Mouse (Mus musculus): ENCODE results near the gene Gpatch1. TPM values are rescaled to one million over a fixed set of nuclear protein-coding genes. Genes with fewer than 3 reads are reported as not detected.
A peak's percentile ranks its signal among the peaks of the same experiment; 100 is the strongest.

Gene Gpatch1
- polyA plus RNA-seq, 1 experiment, result 6.0 TPM

DNA sequence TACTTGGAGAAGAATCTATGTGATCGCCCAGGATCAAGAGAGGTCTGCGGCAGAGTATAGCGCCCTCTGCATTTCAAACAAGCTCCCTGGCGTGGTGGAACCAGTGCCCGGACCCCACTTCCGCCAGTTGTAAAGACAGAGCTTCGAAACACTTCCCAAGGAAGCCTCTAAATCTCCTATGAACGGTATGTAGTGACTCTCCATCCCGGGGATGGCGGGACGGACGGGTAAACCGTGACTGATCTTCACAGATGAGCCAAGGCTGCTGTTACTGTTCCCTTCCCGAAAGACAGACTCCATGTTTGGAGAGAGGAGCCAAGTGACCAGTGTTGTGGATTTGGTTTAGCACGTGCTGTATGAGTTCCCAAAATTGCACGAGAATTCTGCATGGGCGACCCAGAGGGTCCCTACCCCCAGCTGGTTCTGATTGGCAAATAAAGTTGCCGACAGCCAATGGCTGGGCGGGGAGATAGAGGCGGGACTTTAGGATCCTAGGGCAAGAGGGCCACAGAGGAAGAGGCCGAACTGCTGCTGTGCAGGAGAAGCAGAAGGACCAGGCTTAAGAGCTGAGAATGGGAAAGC is 48.7 kb downstream of the Gpatch1 start:
- H3K4me1 ChIP-seq (replicated peaks; ENCODE audit: control insufficient read depth, insufficient read depth, low read length), result peaks cover 7% of the 10 kb centered on the region
- TF ChIP-seq CTCF (IDR thresholded peaks at IDR 0.05; ENCODE audit: borderline replicate concordance, control insufficient read depth, extremely low read depth, insufficient read depth, low read length, poor library complexity) (no peak), POLR2A (IDR thresholded peaks at IDR 0.05; ENCODE audit: control insufficient read depth, extremely low read depth, insufficient read depth, low read length, poor library complexity) (no peak)
- peak overlapping the region; percentile 33 for H3K4me3 ChIP-seq (ENCODE audit: control insufficient read depth, insufficient read depth, low read length)
- H3K36me3 ChIP-seq (ENCODE audit: control insufficient read depth, insufficient read depth, low read length), result no peaks in the 10 kb centered on the region
- no peaks in the 10 kb centered on the region for H3K27me3 ChIP-seq (ENCODE audit: control insufficient read depth, insufficient read depth, low read length)
- 13% methylated on average over 21 of the region's 21 CpGs for WGBS
- DNase-seq, result peak; percentile 25
- H3K27ac ChIP-seq (ENCODE audit: control insufficient read depth, insufficient read depth, low read length), result no peak overlapping the region

DNA sequence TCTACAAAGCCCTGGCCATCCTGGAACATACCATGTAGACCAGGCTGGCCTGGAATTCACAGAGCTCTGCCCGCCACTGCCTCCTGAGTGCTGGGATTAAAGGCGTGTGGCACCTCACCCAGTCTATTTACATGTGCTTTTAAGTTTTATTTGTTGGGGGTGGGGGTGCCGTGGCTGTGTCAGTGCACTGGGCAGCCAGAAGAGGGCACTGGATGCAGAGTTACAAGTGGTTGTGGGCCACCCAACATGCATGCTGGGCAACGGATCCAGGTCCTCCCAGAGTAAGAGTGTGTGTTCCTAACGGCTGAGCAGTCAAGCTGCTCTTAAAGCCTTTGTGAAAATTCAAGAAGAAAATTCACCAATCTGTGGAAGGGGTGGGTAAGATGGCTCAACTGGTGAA is 50.4 kb downstream of the Gpatch1 start:
- H3K4me1 ChIP-seq (replicated peaks; ENCODE audit: control insufficient read depth, insufficient read depth, low read length), result peaks cover 7% of the 10 kb centered on the region
- no peak overlapping the region for H3K27ac ChIP-seq (ENCODE audit: control insufficient read depth, insufficient read depth, low read length)
- H3K4me3 ChIP-seq (ENCODE audit: control insufficient read depth, insufficient read depth, low read length), result no peak overlapping the region
- no peaks in the 10 kb centered on the region for H3K36me3 ChIP-seq (ENCODE audit: control insufficient read depth, insufficient read depth, low read length)
- no peak for DNase-seq
- 75% methylated on average over 5 of the region's 5 CpGs for WGBS
- H3K27me3 ChIP-seq (ENCODE audit: control insufficient read depth, insufficient read depth, low read length), result no peaks in the 10 kb centered on the region
- TF ChIP-seq CTCF (IDR thresholded peaks at IDR 0.05; ENCODE audit: borderline replicate concordance, control insufficient read depth, extremely low read depth, insufficient read depth, low read length, poor library complexity), result no peak
- no peak for TF ChIP-seq POLR2A (IDR thresholded peaks at IDR 0.05; ENCODE audit: control insufficient read depth, extremely low read depth, insufficient read depth, low read length, poor library complexity)

DNA sequence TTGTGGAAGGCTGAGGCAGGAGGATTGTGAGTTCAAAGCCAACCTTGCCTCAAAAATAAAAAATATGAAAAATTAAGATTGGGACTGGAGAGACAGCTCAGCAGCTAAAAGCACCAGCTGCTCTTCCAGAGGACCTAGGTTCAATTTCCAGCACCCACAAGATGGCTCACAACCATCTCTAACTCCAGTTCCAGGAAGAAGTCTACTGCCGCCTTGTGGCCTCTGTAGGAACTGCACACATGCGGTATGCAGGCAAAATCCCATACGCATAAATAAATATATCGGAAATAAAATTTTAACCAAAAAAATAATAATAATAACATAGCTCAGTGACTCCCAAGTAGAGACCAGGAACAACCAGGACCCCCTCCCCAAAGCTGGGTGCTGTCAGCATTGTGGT is 51.6 kb downstream of the Gpatch1 start:
- DNase-seq, result no peak
- TF ChIP-seq POLR2A (IDR thresholded peaks at IDR 0.05; ENCODE audit: control insufficient read depth, extremely low read depth, insufficient read depth, low read length, poor library complexity) (no peak), CTCF (IDR thresholded peaks at IDR 0.05; ENCODE audit: borderline replicate concordance, control insufficient read depth, extremely low read depth, insufficient read depth, low read length, poor library complexity) (no peak)
- 85% methylated on average over 4 of the region's 4 CpGs for WGBS

DNA sequence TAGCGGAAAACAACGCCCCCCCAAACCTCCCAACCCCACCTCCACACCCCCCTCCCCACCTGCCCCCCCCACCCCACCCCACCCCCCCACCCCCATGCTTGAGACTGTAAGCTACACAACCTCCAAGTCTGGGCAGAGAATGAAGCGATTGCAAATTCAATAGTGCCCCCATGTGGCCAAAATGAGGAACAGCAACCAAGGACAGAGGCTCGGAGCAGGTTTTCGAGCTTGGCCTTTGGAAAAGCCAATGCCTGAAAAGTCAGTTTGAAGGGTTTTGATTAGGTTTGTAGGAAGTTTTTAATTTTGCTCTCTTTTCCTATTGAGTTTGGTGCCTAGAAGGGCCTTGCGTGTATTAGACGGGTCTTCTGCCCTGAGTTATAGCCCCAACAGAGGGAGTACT is 53.5 kb downstream of the Gpatch1 start:
- Histone ChIP-seq H3K27me3 (ENCODE audit: control insufficient read depth, insufficient read depth, low read length) (no peaks in the 10 kb centered on the region), H3K36me3 (ENCODE audit: control insufficient read depth, insufficient read depth, low read length) (no peaks in the 10 kb centered on the region), H3K4me1 (replicated peaks; ENCODE audit: control insufficient read depth, insufficient read depth, low read length) (peaks cover 7% of the 10 kb centered on the region), H3K4me3 (ENCODE audit: control insufficient read depth, insufficient read depth, low read length) (no peak overlapping the region), H3K27ac (ENCODE audit: control insufficient read depth, insufficient read depth, low read length) (no peak overlapping the region)
- peak; percentile 34 for DNase-seq
- no peak for TF ChIP-seq POLR2A (IDR thresholded peaks at IDR 0.05; ENCODE audit: control insufficient read depth, extremely low read depth, insufficient read depth, low read length, poor library complexity)
- no peak for TF ChIP-seq CTCF (IDR thresholded peaks at IDR 0.05; ENCODE audit: borderline replicate concordance, control insufficient read depth, extremely low read depth, insufficient read depth, low read length, poor library complexity)
- WGBS, result 12% methylated on average over 7 of the region's 7 CpGs

More for the DNA sequence above, 51.6 kb downstream of the Gpatch1 start:
- no peak overlapping the region for H3K27ac ChIP-seq (ENCODE audit: control insufficient read depth, insufficient read depth, low read length)
- no peaks in the 10 kb centered on the region for H3K36me3 ChIP-seq (ENCODE audit: control insufficient read depth, insufficient read depth, low read length)
- no peaks in the 10 kb centered on the region for H3K27me3 ChIP-seq (ENCODE audit: control insufficient read depth, insufficient read depth, low read length)
- H3K4me1 ChIP-seq (replicated peaks; ENCODE audit: control insufficient read depth, insufficient read depth, low read length), result peaks cover 7% of the 10 kb centered on the region
- no peak overlapping the region for H3K4me3 ChIP-seq (ENCODE audit: control insufficient read depth, insufficient read depth, low read length)

DNA sequence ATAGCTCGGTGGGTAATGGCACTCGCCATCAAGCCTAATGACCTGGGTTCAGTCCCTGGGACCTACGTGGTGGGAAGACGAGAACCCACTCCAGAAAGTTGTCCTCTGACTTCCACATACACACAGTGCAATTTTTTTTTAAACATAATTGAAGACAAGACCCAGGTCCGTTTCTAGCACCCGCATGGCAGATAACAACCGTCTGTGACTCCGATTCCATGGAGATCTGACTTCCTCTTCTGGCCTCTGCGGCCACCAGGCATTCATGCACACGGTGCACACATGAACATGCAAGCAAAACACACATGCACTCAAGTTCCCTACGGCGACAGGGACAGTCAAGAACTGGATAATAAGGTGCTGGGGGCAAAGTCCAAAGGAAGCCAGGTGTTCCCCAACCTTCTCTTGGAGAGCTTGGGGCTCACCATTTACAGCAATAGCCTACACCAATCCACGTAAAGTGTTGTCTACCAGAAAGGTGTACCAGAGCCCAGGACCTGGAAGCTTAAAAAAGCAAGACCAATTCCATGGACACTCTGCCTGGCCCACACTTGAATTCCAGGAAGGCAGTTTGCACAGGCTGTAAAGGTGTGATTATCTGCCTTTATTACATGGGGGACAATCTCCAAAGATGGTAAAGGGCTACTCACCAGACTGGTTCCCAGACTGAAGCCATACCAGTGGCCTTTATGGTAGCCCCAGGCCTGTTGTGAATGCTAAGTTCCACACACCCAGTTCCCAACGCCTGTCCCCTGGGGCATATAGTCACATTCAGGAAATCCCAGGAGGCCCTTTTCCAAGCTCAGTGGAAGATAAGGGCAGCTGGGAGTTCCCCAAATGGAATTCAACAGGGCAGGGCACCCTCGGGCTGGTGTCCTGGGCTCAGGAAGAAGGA is 54.4 kb downstream of the Gpatch1 start:
- 83% methylated on average over 15 of the region's 15 CpGs for WGBS
- no peak overlapping the region for H3K4me3 ChIP-seq (ENCODE audit: control insufficient read depth, insufficient read depth, low read length)
- H3K4me1 ChIP-seq (replicated peaks; ENCODE audit: control insufficient read depth, insufficient read depth, low read length), result no peaks in the 10 kb centered on the region
- no peak for TF ChIP-seq CTCF (IDR thresholded peaks at IDR 0.05; ENCODE audit: borderline replicate concordance, control insufficient read depth, extremely low read depth, insufficient read depth, low read length, poor library complexity)
- no peak for TF ChIP-seq POLR2A (IDR thresholded peaks at IDR 0.05; ENCODE audit: control insufficient read depth, extremely low read depth, insufficient read depth, low read length, poor library complexity)
- H3K27me3 ChIP-seq (ENCODE audit: control insufficient read depth, insufficient read depth, low read length), result no peaks in the 10 kb centered on the region
- H3K27ac ChIP-seq (ENCODE audit: control insufficient read depth, insufficient read depth, low read length), result no peak overlapping the region
- no peak for DNase-seq
- H3K36me3 ChIP-seq (ENCODE audit: control insufficient read depth, insufficient read depth, low read length), result no peaks in the 10 kb centered on the region

DNA sequence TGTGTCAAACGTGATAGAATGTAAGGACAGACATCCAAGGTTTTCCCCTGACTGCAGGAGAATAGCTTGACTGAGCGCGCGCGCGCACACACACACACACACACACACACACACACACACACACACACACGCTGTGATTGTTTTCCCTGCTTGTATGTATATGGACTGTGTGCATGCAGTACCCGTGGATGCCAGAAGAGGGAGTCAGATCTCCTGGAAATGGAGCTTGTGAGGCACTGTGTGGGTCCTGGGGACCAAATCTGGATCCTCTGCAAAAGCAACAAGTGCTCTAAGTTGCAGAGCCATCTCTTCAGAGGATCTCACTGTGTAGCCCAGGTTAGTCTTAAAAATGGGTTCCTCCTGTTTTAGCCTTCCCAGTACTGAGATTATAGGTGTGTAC is 58.9 kb downstream of the Gpatch1 start:
- H3K36me3 ChIP-seq (ENCODE audit: control insufficient read depth, insufficient read depth, low read length), result no peaks in the 10 kb centered on the region
- no peak overlapping the region for H3K27ac ChIP-seq (ENCODE audit: control insufficient read depth, insufficient read depth, low read length)
- no peak for DNase-seq
- TF ChIP-seq POLR2A (IDR thresholded peaks at IDR 0.05; ENCODE audit: control insufficient read depth, extremely low read depth, insufficient read depth, low read length, poor library complexity) (no peak), CTCF (IDR thresholded peaks at IDR 0.05; ENCODE audit: borderline replicate concordance, control insufficient read depth, extremely low read depth, insufficient read depth, low read length, poor library complexity) (no peak)
- H3K4me1 ChIP-seq (replicated peaks; ENCODE audit: control insufficient read depth, insufficient read depth, low read length), result no peaks in the 10 kb centered on the region
- WGBS, result 93% methylated on average over 8 of the region's 8 CpGs
- no peak overlapping the region for H3K4me3 ChIP-seq (ENCODE audit: control insufficient read depth, insufficient read depth, low read length)
- no peaks in the 10 kb centered on the region for H3K27me3 ChIP-seq (ENCODE audit: control insufficient read depth, insufficient read depth, low read length)
